Mouse (Mus musculus): ENCODE results near the gene Fut8. TPM values are rescaled to one million over a fixed set of nuclear protein-coding genes. Genes with fewer than 3 reads are reported as not detected.

The Fut8 gene
- polyA plus RNA-seq, 1 experiment = 10.9 TPM

GRCm38 (mm10) chr12:77239390-77240061, 1.6 kb downstream of the Fut8 start:
- H3K36me3 ChIP-seq (ENCODE audit: control insufficient read depth, insufficient read depth, low read length) = no peaks in the 10 kb centered on the region
- H3K4me1 ChIP-seq (ENCODE audit: control insufficient read depth, insufficient read depth, insufficient read length, low read length) = no peaks in the 10 kb centered on the region; the same call in 1 of the 2 replicates
- peak overlapping the region; percentile 86 for H3K27ac ChIP-seq (ENCODE audit: insufficient read depth, low read depth, low read length)
- no peak for TF ChIP-seq POLR2A (IDR thresholded peaks at IDR 0.05; ENCODE audit: low read depth, low read length)
- peak; percentile 14; the same call in 1 of the 2 replicates for TF ChIP-seq CTCF (IDR thresholded peaks at IDR 0.05; ENCODE audit: extremely low read depth, insufficient read length, insufficient replicate concordance, low read depth, low read length)
- H3K4me3 ChIP-seq (ENCODE audit: low read depth, low read length) = peak overlapping the region; percentile 91
- H3K27me3 ChIP-seq (ENCODE audit: control insufficient read depth, insufficient read depth, low read length) = no peaks in the 10 kb centered on the region
- WGBS = 2% methylated on average over 29 of the region's 29 CpGs

- no peak overlapping the region for H3K27ac ChIP-seq (ENCODE audit: insufficient read depth, low read depth, low read length)
- H3K4me3 ChIP-seq (ENCODE audit: low read depth, low read length) = no peak overlapping the region
- 16% methylated on average over 6 of the region's 6 CpGs for WGBS
- no peak for TF ChIP-seq POLR2A (IDR thresholded peaks at IDR 0.05; ENCODE audit: low read depth, low read length)
- TF ChIP-seq CTCF (IDR thresholded peaks at IDR 0.05; ENCODE audit: extremely low read depth, insufficient read length, insufficient replicate concordance, low read depth, low read length) = no peak
- no peaks in the 10 kb centered on the region; the same call in 1 of the 2 replicates for H3K4me1 ChIP-seq (ENCODE audit: control insufficient read depth, insufficient read depth, insufficient read length, low read length)
- H3K27me3 ChIP-seq (ENCODE audit: control insufficient read depth, insufficient read depth, low read length) = no peaks in the 10 kb centered on the region
- no peaks in the 10 kb centered on the region for H3K36me3 ChIP-seq (ENCODE audit: control insufficient read depth, insufficient read depth, low read length)
Observed at GRCm38 (mm10) chr12:77240372-77240771, 2.4 kb downstream of the Fut8 start.

- no peaks in the 10 kb centered on the region; the same call in 1 of the 2 replicates for H3K4me1 ChIP-seq (ENCODE audit: control insufficient read depth, insufficient read depth, insufficient read length, low read length)
- 24% methylated on average over 1 of the region's 1 CpGs for WGBS
Observed at GRCm38 (mm10) chr12:77240839-77241238, 2.9 kb downstream of the Fut8 start.

GRCm38 (mm10) chr12:77262650-77263049, 24.7 kb downstream of the Fut8 start:
- Histone ChIP-seq H3K27ac (ENCODE audit: insufficient read depth, low read depth, low read length) (no peak overlapping the region), H3K4me1 (ENCODE audit: control insufficient read depth, insufficient read depth, insufficient read length, low read length) (no peaks in the 10 kb centered on the region), H3K27me3 (ENCODE audit: control insufficient read depth, insufficient read depth, low read length) (no peaks in the 10 kb centered on the region), H3K36me3 (ENCODE audit: control insufficient read depth, insufficient read depth, low read length) (no peaks in the 10 kb centered on the region; the same call in 1 of the 2 replicates), H3K4me3 (ENCODE audit: low read depth, low read length) (no peak overlapping the region)
- no peak for TF ChIP-seq CTCF (IDR thresholded peaks at IDR 0.05; ENCODE audit: extremely low read depth, insufficient read length, insufficient replicate concordance, low read depth, low read length)
- TF ChIP-seq POLR2A (IDR thresholded peaks at IDR 0.05; ENCODE audit: low read depth, low read length) = no peak

More at GRCm38 (mm10) chr12:77240839-77241238, 2.9 kb downstream of the Fut8 start:
- Histone ChIP-seq H3K27me3 (ENCODE audit: control insufficient read depth, insufficient read depth, low read length) (no peaks in the 10 kb centered on the region), H3K36me3 (ENCODE audit: control insufficient read depth, insufficient read depth, low read length) (no peaks in the 10 kb centered on the region), H3K27ac (ENCODE audit: insufficient read depth, low read depth, low read length) (no peak overlapping the region), H3K4me3 (ENCODE audit: low read depth, low read length) (no peak overlapping the region)
- TF ChIP-seq POLR2A (IDR thresholded peaks at IDR 0.05; ENCODE audit: low read depth, low read length) (no peak), CTCF (IDR thresholded peaks at IDR 0.05; ENCODE audit: extremely low read depth, insufficient read length, insufficient replicate concordance, low read depth, low read length) (no peak)

GRCm38 (mm10) chr12:77263816-77264215, 25.9 kb downstream of the Fut8 start:
- TF ChIP-seq CTCF (IDR thresholded peaks at IDR 0.05; ENCODE audit: extremely low read depth, insufficient read length, insufficient replicate concordance, low read depth, low read length) = no peak
- no peak for TF ChIP-seq POLR2A (IDR thresholded peaks at IDR 0.05; ENCODE audit: low read depth, low read length)
- WGBS = 78% methylated on average over 2 of the region's 2 CpGs
- no peak overlapping the region for H3K27ac ChIP-seq (ENCODE audit: insufficient read depth, low read depth, low read length)
- H3K36me3 ChIP-seq (ENCODE audit: control insufficient read depth, insufficient read depth, low read length) = no peaks in the 10 kb centered on the region; the same call in 1 of the 2 replicates
- H3K27me3 ChIP-seq (ENCODE audit: control insufficient read depth, insufficient read depth, low read length) = no peaks in the 10 kb centered on the region
- no peak overlapping the region for H3K4me3 ChIP-seq (ENCODE audit: low read depth, low read length)
- H3K4me1 ChIP-seq (ENCODE audit: control insufficient read depth, insufficient read depth, insufficient read length, low read length) = no peaks in the 10 kb centered on the region

GRCm38 (mm10) chr12:77270694-77271093, 32.8 kb downstream of the Fut8 start:
- no peaks in the 10 kb centered on the region for H3K27me3 ChIP-seq (ENCODE audit: control insufficient read depth, insufficient read depth, low read length)
- TF ChIP-seq POLR2A (IDR thresholded peaks at IDR 0.05; ENCODE audit: low read depth, low read length) (no peak), CTCF (IDR thresholded peaks at IDR 0.05; ENCODE audit: extremely low read depth, insufficient read length, insufficient replicate concordance, low read depth, low read length) (no peak)
- H3K36me3 ChIP-seq (ENCODE audit: control insufficient read depth, insufficient read depth, low read length) = no peaks in the 10 kb centered on the region
- H3K4me3 ChIP-seq (ENCODE audit: low read depth, low read length) = no peak overlapping the region
- no peaks in the 10 kb centered on the region for H3K4me1 ChIP-seq (ENCODE audit: control insufficient read depth, insufficient read depth, insufficient read length, low read length)
- H3K27ac ChIP-seq (ENCODE audit: insufficient read depth, low read depth, low read length) = no peak overlapping the region
- 79% methylated on average over 3 of the region's 3 CpGs for WGBS

GRCm38 (mm10) chr12:77288507-77288906, 50.6 kb downstream of the Fut8 start:
- Histone ChIP-seq H3K27me3 (ENCODE audit: control insufficient read depth, insufficient read depth, low read length) (no peaks in the 10 kb centered on the region), H3K36me3 (ENCODE audit: control insufficient read depth, insufficient read depth, low read length) (no peaks in the 10 kb centered on the region)
- 90% methylated on average over 2 of the region's 2 CpGs for WGBS

More at GRCm38 (mm10) chr12:77288507-77288906, 50.6 kb downstream of the Fut8 start:
- Histone ChIP-seq H3K27ac (ENCODE audit: insufficient read depth, low read depth, low read length) (no peak overlapping the region), H3K4me3 (ENCODE audit: low read depth, low read length) (no peak overlapping the region), H3K4me1 (ENCODE audit: control insufficient read depth, insufficient read depth, insufficient read length, low read length) (no peaks in the 10 kb centered on the region)
- no peak for TF ChIP-seq CTCF (IDR thresholded peaks at IDR 0.05; ENCODE audit: extremely low read depth, insufficient read length, insufficient replicate concordance, low read depth, low read length)
- TF ChIP-seq POLR2A (IDR thresholded peaks at IDR 0.05; ENCODE audit: low read depth, low read length) = no peak

Measured in small intestine, adult 2 months (tissue).